Mouse (Mus musculus): ENCODE measurements around the gene Nans. TPM values are rescaled to one million over a fixed set of nuclear protein-coding genes. Genes with fewer than 3 reads are reported as not detected.

Nans gene
- 10 to 100 TPM; 34.0 to 39.6 TPM for total RNA-seq (2021)
- long read RNA-seq, transcript Nans-201 (6 exons, 2,179 nt): major isoform, 38 of 45 reads
- long read RNA-seq, partial matches to known transcripts: 4 of 45 reads
- long read RNA-seq, other reads (novel, unspliced or antisense): 3 of 45 reads

GRCm38 (mm10) chr4:46489028-46489925, at the start of gene Nans:
Gene Nans, plus strand, starts transcription at chr4:46489248.
- DNase-seq (ENCODE audit: low spot score in 2 of 2): peak; percentile 91 to 95

- no peak for DNase-seq (ENCODE audit: low spot score in 2 of 2)
Measured at GRCm38 (mm10) chr4:46442501-46442900, 46.5 kb upstream of the Nans start.

DNA sequence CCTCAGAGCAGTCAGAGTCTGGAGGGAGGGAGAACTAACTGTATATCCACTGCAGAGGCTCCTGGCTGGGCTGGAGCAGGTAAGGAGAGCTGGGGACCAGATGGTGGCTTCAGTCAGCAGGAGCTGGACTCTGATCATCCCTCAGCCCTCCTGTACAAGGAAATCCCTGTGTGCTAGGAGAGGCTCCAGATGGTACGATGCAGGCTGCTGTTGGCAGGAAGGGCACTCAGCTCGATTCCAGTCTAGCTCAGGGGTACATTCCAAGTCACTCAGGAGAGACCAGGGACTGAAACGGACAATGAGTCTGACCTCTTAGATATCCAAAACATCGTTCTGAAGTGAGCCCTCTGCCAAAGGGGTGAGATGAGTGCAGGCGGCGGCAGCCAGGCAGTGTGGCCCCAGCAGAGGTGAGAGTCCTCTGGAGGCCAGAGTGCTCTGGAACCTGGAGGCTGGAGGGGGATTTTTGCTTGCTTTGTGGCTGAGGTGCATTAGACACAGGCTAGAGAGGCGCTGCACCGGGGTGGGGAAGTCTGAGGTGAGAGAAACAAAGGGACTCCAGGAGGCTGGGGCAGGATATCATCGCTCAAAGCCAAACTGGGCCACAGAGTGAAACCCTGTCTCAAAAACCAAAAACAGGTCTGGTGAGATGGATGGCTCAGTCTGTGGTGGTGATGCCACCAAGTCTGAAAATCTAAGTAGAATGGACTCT, 43.7 kb upstream of the Nans start:
- DNase-seq (ENCODE audit: low spot score in 2 of 2): no peak

- DNase-seq (ENCODE audit: low spot score in 2 of 2): no peak
Measured at GRCm38 (mm10) chr4:46447461-46447860, 41.6 kb upstream of the Nans start.

GRCm38 (mm10) chr4:46448886-46449285, 40.2 kb upstream of the Nans start:
- peak; percentile 25 to 36 for DNase-seq (ENCODE audit: low spot score in 2 of 2)

GRCm38 (mm10) chr4:46450020-46450518, 39.0 kb upstream of the Nans start:
- no peak for DNase-seq (ENCODE audit: low spot score in 2 of 2)

GRCm38 (mm10) chr4:46450519-46451131, 38.4 kb upstream of the Nans start, which contains the start of gene Anp32b:
Gene Anp32b, plus strand, starts transcription at chr4:46450902.
- DNase-seq (ENCODE audit: low spot score in 2 of 2): peak; percentile 96 to 98

DNA sequence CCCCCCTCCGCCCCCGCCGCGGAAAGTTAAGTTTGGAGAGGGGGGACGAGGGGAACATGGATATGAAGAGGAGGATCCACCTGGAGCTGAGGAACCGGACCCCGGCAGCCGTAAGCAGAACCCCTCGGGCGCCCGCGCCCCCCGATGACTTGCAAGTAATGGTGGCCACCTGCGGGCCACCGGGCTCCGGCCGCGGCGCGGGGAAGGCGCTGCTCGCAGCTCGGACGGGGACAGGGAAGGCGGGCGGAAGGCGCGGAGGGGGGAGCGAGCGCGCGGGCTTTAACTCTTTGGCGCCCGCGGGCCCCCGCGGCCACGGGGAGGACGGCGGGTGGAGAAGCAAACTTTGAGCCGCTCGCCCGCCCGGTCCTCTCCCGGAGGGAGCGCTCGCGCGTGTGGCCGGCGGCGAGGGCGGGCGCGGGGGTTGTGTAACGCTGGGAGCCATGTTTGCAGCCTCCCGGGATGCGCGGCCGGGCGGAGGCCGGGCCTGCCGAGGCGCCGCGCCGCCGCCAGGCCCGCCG, 37.7 kb upstream of the Nans start:
- DNase-seq (ENCODE audit: low spot score in 2 of 2): peak; percentile 72 to 84

GRCm38 (mm10) chr4:46451758-46452480, 37.1 kb upstream of the Nans start:
- DNase-seq (ENCODE audit: low spot score in 2 of 2): peak; percentile 68 to 78

GRCm38 (mm10) chr4:46452481-46452850, 36.6 kb upstream of the Nans start:
- peak; percentile 56 to 65 for DNase-seq (ENCODE audit: low spot score in 2 of 2)

GRCm38 (mm10) chr4:46452855-46453719, 36.0 kb upstream of the Nans start:
- peak in 1 of 2 experiments; percentile 17 for DNase-seq (ENCODE audit: low spot score in 2 of 2)

DNA sequence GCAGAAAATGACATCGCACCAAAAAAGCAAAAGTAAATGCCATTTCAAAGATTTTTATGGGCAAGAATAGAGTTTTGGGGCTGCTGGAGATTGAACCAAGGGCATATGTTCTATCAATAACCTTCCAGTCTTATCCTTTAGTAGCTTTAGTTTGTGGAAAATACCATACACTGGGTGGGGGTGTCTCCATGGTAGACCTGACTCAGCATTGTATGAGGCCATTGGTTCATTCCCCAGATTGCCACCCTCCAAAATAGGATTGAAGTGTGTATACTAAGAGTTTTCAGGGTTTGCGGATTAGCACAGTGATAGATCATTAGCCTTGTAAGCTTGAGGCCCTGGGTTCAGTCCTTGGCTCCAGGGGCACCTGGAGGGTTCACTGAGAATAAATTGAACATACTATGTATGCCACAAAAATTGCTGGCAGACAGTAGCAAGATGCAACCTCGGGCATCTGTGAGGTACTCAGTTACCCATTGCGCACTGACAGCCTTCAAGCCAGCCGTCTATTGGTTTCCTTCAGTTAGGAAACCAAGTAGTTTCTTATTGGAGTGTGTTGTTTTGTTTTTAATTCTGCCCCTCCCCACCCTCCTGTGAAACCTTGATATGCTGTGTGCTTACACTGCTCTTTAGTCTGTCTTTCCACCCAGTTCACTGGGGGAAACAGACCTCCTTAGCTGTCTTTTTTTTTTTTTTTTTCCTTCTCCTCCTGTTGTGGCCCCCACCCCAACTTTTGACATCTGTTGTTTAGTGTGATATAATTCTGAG, 34.8 kb upstream of the Nans start:
- no peak for DNase-seq (ENCODE audit: low spot score in 2 of 2)

DNA sequence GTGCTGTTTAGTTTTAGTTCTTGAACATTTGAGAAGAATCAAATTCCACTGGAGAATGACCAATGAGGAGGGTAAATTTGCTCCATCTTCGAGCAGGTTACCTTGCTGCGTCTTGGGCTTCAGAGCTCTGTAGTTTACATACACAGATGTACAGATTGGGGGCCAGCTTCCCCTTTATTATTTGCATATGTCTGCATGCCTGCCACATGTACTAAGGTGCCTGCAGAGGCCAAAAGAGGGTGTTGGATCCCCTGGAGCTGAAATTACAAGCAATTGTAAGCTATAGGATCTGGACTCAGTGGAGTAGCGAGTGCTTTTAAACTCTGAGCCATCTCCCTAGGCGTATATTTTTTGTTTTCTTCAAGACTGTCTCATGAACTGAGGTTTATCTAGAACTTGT, 32.3 kb upstream of the Nans start:
- DNase-seq (ENCODE audit: low spot score in 2 of 2): no peak

DNA sequence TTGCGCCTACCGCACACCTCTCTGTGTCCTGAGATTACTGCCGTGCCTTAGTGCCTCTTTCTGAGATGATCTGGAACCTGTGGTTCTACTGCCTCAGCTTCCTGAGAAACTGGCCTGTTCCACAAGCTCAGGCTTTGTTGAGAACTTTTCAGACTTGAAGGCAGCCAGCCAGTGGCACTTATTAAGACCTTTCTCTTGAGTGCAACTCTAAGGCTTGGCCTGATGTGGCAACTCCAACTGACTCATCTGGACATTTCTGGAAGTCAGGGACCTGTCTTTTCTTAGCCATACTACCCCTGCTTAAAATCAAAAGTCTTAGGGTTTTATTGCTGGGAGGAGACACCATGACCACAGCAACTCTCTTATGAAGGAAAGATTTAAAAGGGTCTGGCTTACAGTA, 31.9 kb upstream of the Nans start:
- no peak for DNase-seq (ENCODE audit: low spot score in 2 of 2)

GRCm38 (mm10) chr4:46458411-46458810, 30.6 kb upstream of the Nans start:
- no peak for DNase-seq (ENCODE audit: low spot score in 2 of 2)

- DNase-seq (ENCODE audit: low spot score in 2 of 2): peak; percentile 49 to 51
Measured at GRCm38 (mm10) chr4:46463130-46463830, 25.8 kb upstream of the Nans start.

- DNase-seq (ENCODE audit: low spot score in 2 of 2): no peak
Measured at GRCm38 (mm10) chr4:46465740-46466139, 23.3 kb upstream of the Nans start.

GRCm38 (mm10) chr4:46475101-46475500, 13.9 kb upstream of the Nans start:
- no peak for DNase-seq (ENCODE audit: low spot score in 2 of 2)

All from layer of hippocampus, postnatal 10 days (tissue).